Mouse (Mus musculus) forebrain, embryonic 11.5 days (tissue): ENCODE measurements around the gene Vps39. TPM values are rescaled to one million over a fixed set of nuclear protein-coding genes. Genes with fewer than 3 reads are reported as not detected.

Source experiments
- polyA plus RNA-seq: library from polyadenylated mRNA; unstranded; fragments of >200 nt; fragmentation: Nextera tagmentation; extraction: Ambion mirVana; gene quantifications from 2 replicates; pipeline ENCODE4 v1.2.1, GENCODE M21; 2014

The Vps39 gene
- polyA plus RNA-seq, 1 experiment from 2014 or later: 32.5 TPM

Other genes starting within 250 kb of the Vps39 start
- gene Ehd4, start 198.5 kb downstream of the Vps39 start, polyA plus RNA-seq: 13.1 and 13.9 TPM in 2 replicates
- gene Pla2g4e, start 107.8 kb downstream of the Vps39 start, polyA plus RNA-seq: 0.09 TPM in 1 of 2 replicates, not detected in the other
- 0.07 and 0.08 TPM in 2 replicates for gene Pla2g4d, start 63.9 kb downstream of the Vps39 start, polyA plus RNA-seq
- gene Pla2g4f, start 39.0 kb downstream of the Vps39 start, polyA plus RNA-seq: not detected in 2 replicates
- gene Ganc, start 50.8 kb upstream of the Vps39 start, polyA plus RNA-seq: 6.7 and 8.0 TPM in 2 replicates
- 6.0 and 10.6 TPM in 2 replicates for gene Tmem87a, start 51.0 kb upstream of the Vps39 start, polyA plus RNA-seq
- gene Capn3, start 102.9 kb upstream of the Vps39 start, polyA plus RNA-seq: 3.7 and 4.4 TPM in 2 replicates
- 73.9 and 75.5 TPM in 2 replicates for gene Zfp106, start 210.7 kb upstream of the Vps39 start, polyA plus RNA-seq
- 46.8 and 51.7 TPM in 2 replicates for gene Snap23, start 214.5 kb upstream of the Vps39 start, polyA plus RNA-seq